Mouse (Mus musculus) MEL (cell line): ENCODE data around the gene Iqcc. TPM values are rescaled to one million over a fixed set of nuclear protein-coding genes. Genes with fewer than 3 reads are reported as not detected.

Source experiments
- DNase-seq: peaks from one replicate; pipeline ENCODE4 v3.0.0; 2011; ENCODE audit warnings: low read depth, low spot score
- H3K27ac ChIP-seq: 2 replicates; pipeline ENCODE4 v1.5.1; 2012; ENCODE audit warnings: low read depth, mild to moderate bottlenecking, control low read depth, low read length, moderate library complexity; ENCODE audit not compliant: control insufficient read depth
- H3K27me3 ChIP-seq, 2 experiments: fragments of 150-350 bp in 1 of 2; sonication (generic) in 1 of 2; 2 replicates each; pipeline ENCODE4 v1.6.1; 2012; ENCODE audit warnings: low read length in 2 of 2, mild to moderate bottlenecking in 2 of 2, improper control_type of control experiment in 1 of 2, moderate library complexity in 1 of 2; ENCODE audit not compliant: insufficient read depth in 2 of 2, control insufficient read depth in 1 of 2
- H3K36me3 ChIP-seq, 2 experiments: 2 replicates each; pipeline ENCODE4 v1.6.1; 2012 to 2014; ENCODE audit warnings: low read length in 2 of 2, improper control_type of control experiment in 1 of 2, inconsistent platforms in 1 of 2, mild to moderate bottlenecking in 1 of 2; ENCODE audit not compliant: insufficient read depth in 2 of 2, control insufficient read depth in 1 of 2
- H3K4me1 ChIP-seq, 2 experiments: fragments of 150-350 bp in 1 of 2; sonication (generic) in 1 of 2; 2 replicates each; pipeline ENCODE4 v1.6.1; 2012; ENCODE audit warnings: low read length in 2 of 2, improper control_type of control experiment in 1 of 2, mild to moderate bottlenecking in 1 of 2; ENCODE audit not compliant: insufficient read depth in 2 of 2, control insufficient read depth in 1 of 2
- H3K4me3 ChIP-seq, 2 experiments: fragments of 150-350 bp in 1 of 2; sonication (generic) in 1 of 2; 2 replicates each; pipeline ENCODE4 v1.5.1; 2012; ENCODE audit warnings: low read depth in 2 of 2, low read length in 2 of 2, mild to moderate bottlenecking in 2 of 2, moderate library complexity in 2 of 2, control low read depth in 1 of 2, improper control_type of control experiment in 1 of 2; ENCODE audit not compliant: control insufficient read depth in 1 of 2, insufficient read depth in 1 of 2
- H3K79me2 ChIP-seq: 2 replicates; pipeline ENCODE4 v1.6.1; 2012; ENCODE audit warnings: mild to moderate bottlenecking, low read length, moderate library complexity; ENCODE audit not compliant: control insufficient read depth, poor library complexity, insufficient read depth
- H3K9ac ChIP-seq: 2 replicates; pipeline ENCODE4 v1.6.1; 2012; ENCODE audit warnings: low read depth, mild to moderate bottlenecking, control low read depth, low read length, moderate library complexity; ENCODE audit not compliant: control insufficient read depth, poor library complexity, severe bottlenecking
- H3K9me3 ChIP-seq: fragments of 150-350 bp; sonication (generic); replicated peaks from 2 replicates; pipeline ENCODE4 v1.6.1; 2012; ENCODE audit warnings: mild to moderate bottlenecking, low read length, improper control_type of control experiment, moderate library complexity; ENCODE audit not compliant: insufficient read depth
- BHLHE40 ChIP-seq: IDR thresholded peaks from 2 replicates; pipeline ENCODE4 v1.6.1; 2012; ENCODE audit warnings: low read depth, mild to moderate bottlenecking, inconsistent platforms, low read length, improper control_type of control experiment, borderline replicate concordance
- CHD1 ChIP-seq: IDR thresholded peaks from 2 replicates; pipeline ENCODE4 v1.6.1; 2012; ENCODE audit warnings: low read depth, mild to moderate bottlenecking, inconsistent platforms, low read length, improper control_type of control experiment
- CHD2 ChIP-seq: IDR thresholded peaks from 2 replicates; pipeline ENCODE4 v1.6.1; 2011; ENCODE audit warnings: low read length, improper control_type of control experiment
- CTCF ChIP-seq, 3 experiments: IDR thresholded peaks in 2 of 3; conservative IDR thresholded peaks in 1 of 3; 2 replicates each; pipeline ENCODE4 v1.5.1; 2011 to 2012; ENCODE audit warnings: low read length in 3 of 3, low read depth in 2 of 3, mild to moderate bottlenecking in 2 of 3, improper control_type of control experiment in 1 of 3, inconsistent platforms in 1 of 3, mixed read lengths in 1 of 3, moderate library complexity in 1 of 3; ENCODE audit not compliant: control insufficient read depth in 1 of 3, insufficient read depth in 1 of 3, poor library complexity in 1 of 3, severe bottlenecking in 1 of 3
- EP300 ChIP-seq, 2 experiments: IDR thresholded peaks; 2 replicates each; pipeline ENCODE4 v1.6.1; 2011; ENCODE audit warnings: improper control_type of control experiment in 2 of 2, low read length in 2 of 2, low read depth in 1 of 2, mild to moderate bottlenecking in 1 of 2
- ETS1 ChIP-seq: IDR thresholded peaks from 2 replicates; pipeline ENCODE4 v1.6.1; 2012; ENCODE audit warnings: low read depth, mild to moderate bottlenecking, inconsistent platforms, low read length, improper control_type of control experiment, moderate library complexity
- GABPA ChIP-seq: IDR thresholded peaks from 2 replicates; pipeline ENCODE4 v1.6.1; 2012; ENCODE audit warnings: low read depth, mild to moderate bottlenecking, inconsistent platforms, low read length, improper control_type of control experiment, moderate library complexity
- GATA1 ChIP-seq: IDR thresholded peaks from 2 replicates; pipeline ENCODE4 v1.6.1; 2011; ENCODE audit warnings: low read depth, low read length, improper control_type of control experiment
- JUND ChIP-seq: IDR thresholded peaks from 2 replicates; pipeline ENCODE4 v1.6.1; 2011; ENCODE audit warnings: low read depth, mild to moderate bottlenecking, improper control_type of control experiment, low read length
- KAT2A ChIP-seq: conservative IDR thresholded peaks from 2 replicates; pipeline ENCODE4 v1.6.1; 2012; ENCODE audit warnings: low read depth, low read length, improper control_type of control experiment, inconsistent platforms
- MAFK ChIP-seq: IDR thresholded peaks from 2 replicates; pipeline ENCODE4 v1.6.1; 2011; ENCODE audit warnings: low read depth, mild to moderate bottlenecking, low read length, improper control_type of control experiment, borderline replicate concordance
- MAZ ChIP-seq: IDR thresholded peaks from 2 replicates; pipeline ENCODE4 v1.6.1; 2012; ENCODE audit warnings: low read depth, mild to moderate bottlenecking, inconsistent platforms, low read length, improper control_type of control experiment
- MEF2A ChIP-seq: IDR thresholded peaks from 2 replicates; pipeline ENCODE4 v1.6.1; 2014; ENCODE audit warnings: low read depth, mild to moderate bottlenecking, inconsistent platforms, low read length, improper control_type of control experiment; ENCODE audit not compliant: poor library complexity, insufficient replicate concordance, severe bottlenecking; ENCODE audit errors: extremely low read depth
- MYC ChIP-seq: IDR thresholded peaks from 2 replicates; pipeline ENCODE4 v1.6.1; 2011; ENCODE audit warnings: low read depth, mild to moderate bottlenecking, low read length, improper control_type of control experiment, moderate library complexity
- NELFE ChIP-seq: IDR thresholded peaks from 2 replicates; pipeline ENCODE4 v1.6.1; 2011; ENCODE audit warnings: low read depth, low read length, improper control_type of control experiment
- POLR2A ChIP-seq, 2 experiments: IDR thresholded peaks; 2 replicates each; pipeline ENCODE4 v1.6.1; 2011 to 2012; ENCODE audit warnings: low read length in 2 of 2, mild to moderate bottlenecking in 2 of 2, control low read depth in 1 of 2, improper control_type of control experiment in 1 of 2, low read depth in 1 of 2, moderate library complexity in 1 of 2; ENCODE audit not compliant: control insufficient read depth in 1 of 2, insufficient read depth in 1 of 2, poor library complexity in 1 of 2
- RAD21 ChIP-seq: IDR thresholded peaks from 2 replicates; pipeline ENCODE4 v1.6.1; 2011; ENCODE audit warnings: mild to moderate bottlenecking, low read depth, low read length, improper control_type of control experiment
- SIN3A ChIP-seq: IDR thresholded peaks from 2 replicates; pipeline ENCODE4 v1.6.1; 2012; ENCODE audit warnings: low read length, improper control_type of control experiment, inconsistent platforms
- SMC3 ChIP-seq: IDR thresholded peaks from 2 replicates; pipeline ENCODE4 v1.6.1; 2011; ENCODE audit warnings: low read depth, low read length, improper control_type of control experiment
- TBP ChIP-seq: IDR thresholded peaks from 2 replicates; pipeline ENCODE4 v1.8.0; 2011; ENCODE audit warnings: low read depth, low read length, improper control_type of control experiment
- USF1 ChIP-seq: IDR thresholded peaks from 2 replicates; pipeline ENCODE4 v1.6.1; 2014; ENCODE audit warnings: low read depth, mild to moderate bottlenecking, inconsistent platforms, low read length, improper control_type of control experiment, moderate library complexity
- ZC3H11A ChIP-seq: IDR thresholded peaks from 2 replicates; pipeline ENCODE4 v1.6.1; 2012; ENCODE audit warnings: low read depth, mild to moderate bottlenecking, inconsistent platforms, low read length, improper control_type of control experiment
- ZMIZ1 ChIP-seq: IDR thresholded peaks from 2 replicates; pipeline ENCODE4 v1.6.1; 2012; ENCODE audit warnings: low read depth, mild to moderate bottlenecking, inconsistent platforms, low read length, improper control_type of control experiment, moderate library complexity
- polyA plus RNA-seq, 2 experiments: library from polyadenylated mRNA; stranded (reverse) in 1 of 2; unstranded in 1 of 2; fragments of >175 nt in 1 of 2; fragments of >200 nt in 1 of 2; gene quantifications; 2 replicates each; pipeline versions ENCODE4 v1.2.1 to v1.2.4; 2012; ENCODE audit warnings: low replicate concordance in 2 of 2, low read depth in 1 of 2; ENCODE audit not compliant: insufficient read length in 2 of 2, insufficient read depth in 1 of 2, missing spikeins in 1 of 2
- total RNA-seq: library from RNA; depleted of rRNA; stranded (reverse); fragments of 300-350 nt; gene quantifications from 2 replicates; pipeline ENCODE4 v1.2.3, GENCODE M21; 2012

The Iqcc gene
- total and polyA plus RNA-seq, 3 experiments, result 13.6 to 18.5 TPM; not detected in 1

- no peak overlapping the region for H3K4me3 ChIP-seq
- H3K79me2 ChIP-seq, result no peaks in the 10 kb centered on the region
- H3K9ac ChIP-seq, result no peak overlapping the region
- H3K27ac ChIP-seq, result no peak overlapping the region
- H3K4me1 ChIP-seq, result peaks cover 2 to 11% of the 10 kb centered on the region in 2 experiments; a peak in 3 of 4 replicates
- no peaks in the 10 kb centered on the region for H3K9me3 ChIP-seq
- peaks cover 6 to 16% of the 10 kb centered on the region in 2 experiments for H3K36me3 ChIP-seq
- no peak for DNase-seq
- no peaks in the 10 kb centered on the region for H3K27me3 ChIP-seq
- TF ChIP-seq SIN3A, result no peak
- TF ChIP-seq GATA1, result no peak
- no peak for TF ChIP-seq CHD2
- TF ChIP-seq MAZ, result no peak
- TF ChIP-seq MEF2A, result no peak
- TF ChIP-seq, all 39 proteins: peak for 0
These were observed 12.0 kb upstream of the Iqcc start for GRCm38 (mm10) chr4:129630944-129631343.

GRCm38 (mm10) chr4:129626035-129626434, 7.1 kb upstream of the Iqcc start:
- H3K9me3 ChIP-seq, result no peaks in the 10 kb centered on the region
- H3K9ac ChIP-seq, result no peak overlapping the region
- H3K4me3 ChIP-seq, result no peak overlapping the region
- peaks cover 4 to 9% of the 10 kb centered on the region in 2 experiments for H3K36me3 ChIP-seq
- no peak for DNase-seq
- no peaks in the 10 kb centered on the region; the same call in 1 of the 2 replicates for H3K79me2 ChIP-seq
- H3K4me1 ChIP-seq, result peaks cover 3 to 17% of the 10 kb centered on the region in 2 experiments; a peak in 3 of 4 replicates
- no peaks in the 10 kb centered on the region for H3K27me3 ChIP-seq
- no peak overlapping the region for H3K27ac ChIP-seq
- no peak for TF ChIP-seq JUND
- TF ChIP-seq TBP, result no peak
- TF ChIP-seq GABPA, result no peak
- no peak for TF ChIP-seq KAT2A
- no peak for TF ChIP-seq NELFE
- no peak for TF ChIP-seq MYC
- no peak for TF ChIP-seq CTCF (IDR thresholded peaks at IDR 0.05 in 2 of 3, conservative IDR thresholded peaks at IDR 0.05 in 1 of 3; ENCODE audit: control insufficient read depth in 1 of 3, insufficient read depth in 1 of 3, low read depth in 2 of 3, low read length in 3 of 3, poor library complexity in 1 of 3, severe bottlenecking in 1 of 3)
- no peak for TF ChIP-seq SMC3
- TF ChIP-seq MAFK, result no peak
- no peak for TF ChIP-seq MAZ
- TF ChIP-seq, all 39 proteins: peak for 0

GRCm38 (mm10) chr4:129625496-129625895, 6.6 kb upstream of the Iqcc start:
- peak; percentile 50 for DNase-seq
- Histone ChIP-seq H3K36me3 (peaks cover under 1 to 9% of the 10 kb centered on the region in 2 experiments), H3K27me3 (no peaks in the 10 kb centered on the region), H3K9ac (no peak overlapping the region), H3K4me3 (no peak overlapping the region), H3K27ac (peak overlapping the region; percentile 48), H3K9me3 (no peaks in the 10 kb centered on the region), H3K4me1 (peaks cover 3 to 17% of the 10 kb centered on the region in 2 experiments; a peak in 3 of 4 replicates), H3K79me2 (no peaks in the 10 kb centered on the region; the same call in 1 of the 2 replicates)
- TF ChIP-seq NELFE (no peak), CHD1 (no peak), ETS1 (no peak), ZC3H11A (no peak), RAD21 (no peak), BHLHE40 (no peak), GABPA (no peak), JUND (no peak), USF1 (no peak), POLR2A (IDR thresholded peaks at IDR 0.05; ENCODE audit: control insufficient read depth in 1 of 2, insufficient read depth in 1 of 2, low read depth in 1 of 2, low read length in 2 of 2, poor library complexity in 1 of 2) (no peak), EP300 (IDR thresholded peaks at IDR 0.05; ENCODE audit: low read depth in 1 of 2, low read length in 2 of 2) (no peak), ZMIZ1 (no peak), MYC (no peak), SMC3 (no peak), KAT2A (no peak)
